Mouse (Mus musculus): ENCODE data around the gene Igsf21. TPM values are rescaled to one million over a fixed set of nuclear protein-coding genes. Genes with fewer than 3 reads are reported as not detected.

Igsf21 gene
- polyA plus RNA-seq, 1 experiment from 2014 or later = 64.4 TPM

GRCm38 (mm10) chr4:140015916-140016315, 230.7 kb downstream of the Igsf21 start:
- H3K9ac ChIP-seq = no peak overlapping the region
- no peak for DNase-seq (ENCODE audit: low spot score)
- no peaks in the 10 kb centered on the region for H3K36me3 ChIP-seq (replicated peaks; ENCODE audit: control insufficient read depth, insufficient read depth)
- H3K4me2 ChIP-seq (replicated peaks) = no peak overlapping the region
- H3K27me3 ChIP-seq (ENCODE audit: control insufficient read depth, insufficient read depth, low read length) = no peaks in the 10 kb centered on the region
- no peak for ATAC-seq (ENCODE audit: low FRiP score)
- no peak overlapping the region for H3K27ac ChIP-seq
- H3K4me3 ChIP-seq (replicated peaks; ENCODE audit: low read length) = no peak overlapping the region
- WGBS = 75% methylated on average over 7 of the region's 7 CpGs
- H3K4me1 ChIP-seq (replicated peaks; ENCODE audit: control insufficient read depth, insufficient read depth, low read length) = 0 out of 2 replicates have a peak, but pooled peaks cover 7% of the 10 kb centered on the region
- H3K9me3 ChIP-seq (ENCODE audit: control insufficient read depth, low read length) = no peaks in the 10 kb centered on the region

GRCm38 (mm10) chr4:140010728-140011470, 235.7 kb downstream of the Igsf21 start:
- Histone ChIP-seq H3K4me2 (replicated peaks) (no peak overlapping the region), H3K4me3 (replicated peaks; ENCODE audit: low read length) (no peak overlapping the region), H3K27me3 (ENCODE audit: control insufficient read depth, insufficient read depth, low read length) (no peaks in the 10 kb centered on the region), H3K36me3 (replicated peaks; ENCODE audit: control insufficient read depth, insufficient read depth) (no peaks in the 10 kb centered on the region), H3K27ac (no peak overlapping the region), H3K9ac (no peak overlapping the region), H3K4me1 (replicated peaks; ENCODE audit: control insufficient read depth, insufficient read depth, low read length) (0 out of 2 replicates have a peak, but pooled peaks cover 9% of the 10 kb centered on the region), H3K9me3 (ENCODE audit: control insufficient read depth, low read length) (no peaks in the 10 kb centered on the region)
- ATAC-seq (ENCODE audit: low FRiP score) (peak; percentile 88; the same call in 1 of the 2 replicates), DNase-seq (ENCODE audit: low spot score) (peak; percentile 73)
- whole genome bisulfite sequencing = 42% methylated on average over 11 of the region's 11 CpGs

- no peaks in the 10 kb centered on the region for H3K9me3 ChIP-seq (ENCODE audit: control insufficient read depth, low read length)
- H3K4me1 ChIP-seq (replicated peaks; ENCODE audit: control insufficient read depth, insufficient read depth, low read length) = peaks cover 13% of the 10 kb centered on the region
- DNase-seq (ENCODE audit: low spot score) = no peak
- no peak overlapping the region for H3K27ac ChIP-seq
- no peak overlapping the region for H3K4me3 ChIP-seq (replicated peaks; ENCODE audit: low read length)
- H3K36me3 ChIP-seq (replicated peaks; ENCODE audit: control insufficient read depth, insufficient read depth) = no peaks in the 10 kb centered on the region
- H3K27me3 ChIP-seq (ENCODE audit: control insufficient read depth, insufficient read depth, low read length) = peaks cover 15% of the 10 kb centered on the region
- no peak overlapping the region for H3K9ac ChIP-seq
- peak overlapping the region; percentile 30; the same call in 1 of the 2 replicates for H3K4me2 ChIP-seq (replicated peaks)
- ATAC-seq (ENCODE audit: low FRiP score) = no peak
- WGBS = 22% methylated on average over 5 of the region's 5 CpGs
These were observed 241.7 kb downstream of the Igsf21 start for GRCm38 (mm10) chr4:140004932-140005331.

GRCm38 (mm10) chr4:140004170-140004569, 242.4 kb downstream of the Igsf21 start:
- H3K9me3 ChIP-seq (ENCODE audit: control insufficient read depth, low read length) = no peaks in the 10 kb centered on the region
- H3K27me3 ChIP-seq (ENCODE audit: control insufficient read depth, insufficient read depth, low read length) = peaks cover 15% of the 10 kb centered on the region
- no peaks in the 10 kb centered on the region for H3K36me3 ChIP-seq (replicated peaks; ENCODE audit: control insufficient read depth, insufficient read depth)
- peak overlapping the region; percentile 30 for H3K4me2 ChIP-seq (replicated peaks)
- ATAC-seq (ENCODE audit: low FRiP score) (peak; percentile 34; the same call in 1 of the 2 replicates), DNase-seq (ENCODE audit: low spot score) (no peak)
- no peak overlapping the region for H3K27ac ChIP-seq
- no peak overlapping the region for H3K4me3 ChIP-seq (replicated peaks; ENCODE audit: low read length)
- 19% methylated on average over 12 of the region's 12 CpGs for WGBS
- no peak overlapping the region for H3K9ac ChIP-seq
- H3K4me1 ChIP-seq (replicated peaks; ENCODE audit: control insufficient read depth, insufficient read depth, low read length) = peaks cover 13% of the 10 kb centered on the region

- WGBS = 7% methylated on average over 12 of the region's 12 CpGs
- Histone ChIP-seq H3K4me3 (replicated peaks; ENCODE audit: low read length) (no peak overlapping the region), H3K9ac (no peak overlapping the region), H3K9me3 (ENCODE audit: control insufficient read depth, low read length) (no peaks in the 10 kb centered on the region), H3K36me3 (replicated peaks; ENCODE audit: control insufficient read depth, insufficient read depth) (no peaks in the 10 kb centered on the region), H3K27me3 (ENCODE audit: control insufficient read depth, insufficient read depth, low read length) (peaks cover 15% of the 10 kb centered on the region), H3K4me1 (replicated peaks; ENCODE audit: control insufficient read depth, insufficient read depth, low read length) (peaks cover 18% of the 10 kb centered on the region), H3K4me2 (replicated peaks) (no peak overlapping the region), H3K27ac (peak overlapping the region; percentile 54; the same call in 1 of the 2 replicates)
- ATAC-seq (ENCODE audit: low FRiP score) = peak; percentile 44; the same call in 1 of the 2 replicates
- DNase-seq (ENCODE audit: low spot score) = peak; percentile 40
These were observed 244.5 kb downstream of the Igsf21 start for GRCm38 (mm10) chr4:140002069-140002468.

- ATAC-seq (ENCODE audit: low FRiP score) = no peak
- Histone ChIP-seq H3K9ac (no peak overlapping the region), H3K4me3 (replicated peaks; ENCODE audit: low read length) (no peak overlapping the region), H3K27ac (no peak overlapping the region), H3K4me2 (replicated peaks) (no peak overlapping the region), H3K4me1 (replicated peaks; ENCODE audit: control insufficient read depth, insufficient read depth, low read length) (peaks cover 18% of the 10 kb centered on the region), H3K36me3 (replicated peaks; ENCODE audit: control insufficient read depth, insufficient read depth) (no peaks in the 10 kb centered on the region), H3K27me3 (ENCODE audit: control insufficient read depth, insufficient read depth, low read length) (peaks cover 15% of the 10 kb centered on the region), H3K9me3 (ENCODE audit: control insufficient read depth, low read length) (no peaks in the 10 kb centered on the region)
- WGBS = 92% methylated on average over 5 of the region's 5 CpGs
- no peak for DNase-seq (ENCODE audit: low spot score)
These were observed 245.7 kb downstream of the Igsf21 start for GRCm38 (mm10) chr4:140000911-140001310.

GRCm38 (mm10) chr4:139999033-139999432, 247.6 kb downstream of the Igsf21 start:
- no peak for ATAC-seq (ENCODE audit: low FRiP score)
- Histone ChIP-seq H3K36me3 (replicated peaks; ENCODE audit: control insufficient read depth, insufficient read depth) (no peaks in the 10 kb centered on the region), H3K4me2 (replicated peaks) (no peak overlapping the region), H3K4me1 (replicated peaks; ENCODE audit: control insufficient read depth, insufficient read depth, low read length) (peaks cover 18% of the 10 kb centered on the region), H3K27me3 (ENCODE audit: control insufficient read depth, insufficient read depth, low read length) (peaks cover 8% of the 10 kb centered on the region), H3K4me3 (replicated peaks; ENCODE audit: low read length) (no peak overlapping the region), H3K9ac (no peak overlapping the region), H3K9me3 (ENCODE audit: control insufficient read depth, low read length) (no peaks in the 10 kb centered on the region), H3K27ac (no peak overlapping the region)
- DNase-seq (ENCODE audit: low spot score) = no peak
- WGBS = 26% methylated on average over 7 of the region's 7 CpGs

GRCm38 (mm10) chr4:139995659-139996058, 250.9 kb downstream of the Igsf21 start:
- ATAC-seq (ENCODE audit: low FRiP score) = no peak
- Histone ChIP-seq H3K9ac (no peak overlapping the region), H3K4me1 (replicated peaks; ENCODE audit: control insufficient read depth, insufficient read depth, low read length) (peaks cover 6% of the 10 kb centered on the region), H3K9me3 (ENCODE audit: control insufficient read depth, low read length) (no peaks in the 10 kb centered on the region), H3K4me2 (replicated peaks) (no peak overlapping the region), H3K4me3 (replicated peaks; ENCODE audit: low read length) (no peak overlapping the region), H3K27me3 (ENCODE audit: control insufficient read depth, insufficient read depth, low read length) (no peaks in the 10 kb centered on the region), H3K27ac (peak overlapping the region; percentile 18; the same call in 1 of the 2 replicates), H3K36me3 (replicated peaks; ENCODE audit: control insufficient read depth, insufficient read depth) (no peaks in the 10 kb centered on the region)
- peak; percentile 36 for DNase-seq (ENCODE audit: low spot score)
- 40% methylated on average over 8 of the region's 8 CpGs for WGBS

- WGBS = 4% methylated on average over 15 of the region's 16 CpGs
- ATAC-seq (ENCODE audit: low FRiP score) (0 out of 2 replicates have a peak, but pooled peaks have one; percentile 19), DNase-seq (ENCODE audit: low spot score) (no peak)
- Histone ChIP-seq H3K4me1 (replicated peaks; ENCODE audit: control insufficient read depth, insufficient read depth, low read length) (no peaks in the 10 kb centered on the region; the same call in 1 of the 2 replicates), H3K9ac (no peak overlapping the region; the same call in 1 of the 2 replicates), H3K27ac (no peak overlapping the region), H3K9me3 (ENCODE audit: control insufficient read depth, low read length) (no peaks in the 10 kb centered on the region), H3K36me3 (replicated peaks; ENCODE audit: control insufficient read depth, insufficient read depth) (no peaks in the 10 kb centered on the region), H3K4me3 (replicated peaks; ENCODE audit: low read length) (no peak overlapping the region), H3K4me2 (replicated peaks) (no peak overlapping the region), H3K27me3 (ENCODE audit: control insufficient read depth, insufficient read depth, low read length) (no peaks in the 10 kb centered on the region)
These were observed 253.4 kb downstream of the Igsf21 start for GRCm38 (mm10) chr4:139993111-139993755.
